ENCODE assay signal across 8 mouse cellular contexts in genomic region chr14:61647182-61647880, GRCm38 (mm10). TPM values are rescaled to one million over a fixed set of nuclear protein-coding genes. Genes with fewer than 3 reads are reported as not detected.
DNase-seq lines count a peak whose midpoint lies in the region; ATAC-seq and TF ChIP-seq lines count a peak whose summit lies in the region.

No protein-coding gene starts in this region.

- peak overlapping the region; percentile 65 for H3K27ac ChIP-seq in cortical plate, adult 2 months (ENCODE audit: insufficient read depth, low read length)
- peak overlapping the region; percentile 93 for H3K27ac ChIP-seq in intestine, postnatal 0 days (ENCODE audit: low read depth, low read length)
- H3K27ac ChIP-seq in liver, embryonic 12.5 days, result peak overlapping the region; percentile 97
- H3K27ac ChIP-seq in neural tube, embryonic 11.5 days (ENCODE audit: low read depth, low read length), result peak overlapping the region; percentile 95
- H3K27ac ChIP-seq in stomach, postnatal 0 days (replicated peaks), result peak overlapping the region; percentile 95

- no peak for TF ChIP-seq EP300 in stomach, postnatal 0 days (optimal IDR thresholded peaks at IDR 0.05)

- WGBS in intestine, postnatal 0 days, result under 1% methylated on average over 24 of the region's 24 CpGs
- WGBS in liver, embryonic 12.5 days (ENCODE audit: insufficient replicate concordance), result under 1% methylated on average over 24 of the region's 24 CpGs
- WGBS in neural tube, embryonic 11.5 days, result under 1% methylated on average over 24 of the region's 24 CpGs
- under 1% methylated on average over 24 of the region's 24 CpGs for WGBS in stomach, postnatal 0 days

- peak overlapping the region; percentile 45 for H3K4me3 ChIP-seq in cortical plate, adult 2 months (ENCODE audit: insufficient read depth, low read length)
- peak overlapping the region; percentile 89 for H3K4me3 ChIP-seq in intestine, postnatal 0 days (ENCODE audit: low read depth, low read length)
- H3K4me3 ChIP-seq in liver, embryonic 12.5 days, result peak overlapping the region; percentile 97
- peak overlapping the region; percentile 70 for H3K4me3 ChIP-seq in neural tube, embryonic 11.5 days (ENCODE audit: low read depth, low read length)
- H3K4me3 ChIP-seq in stomach, postnatal 0 days (ENCODE audit: low read depth, low read length), result peak overlapping the region; percentile 87

- H3K4me1 ChIP-seq in cortical plate, adult 2 months (ENCODE audit: control insufficient read depth, insufficient read depth, low read length), result no peaks in the 10 kb centered on the region; the same call in 1 of the 2 replicates
- no peaks in the 10 kb centered on the region for H3K4me1 ChIP-seq in intestine, postnatal 0 days (replicated peaks; ENCODE audit: control insufficient read depth, insufficient read depth, low read length)
- H3K4me1 ChIP-seq in liver, embryonic 12.5 days, result peaks cover 29% of the 10 kb centered on the region
- H3K4me1 ChIP-seq in neural tube, embryonic 11.5 days (ENCODE audit: control insufficient read depth, insufficient read depth, low read length), result no peaks in the 10 kb centered on the region
- H3K4me1 ChIP-seq in stomach, postnatal 0 days (replicated peaks; ENCODE audit: control insufficient read depth, insufficient read depth), result no peaks in the 10 kb centered on the region

- peak; percentile 13 for DNase-seq in right cerebral cortex, adult 18-20 months
- DNase-seq in right cerebral cortex, postnatal 36 days (ENCODE audit: low spot score in 2 of 2), result no peak
- DNase-seq in gastrocnemius, postnatal 4 days (ENCODE audit: low spot score in 2 of 2), result peak; percentile 17 to 54
- DNase-seq in neural tube, embryonic 11.5 days (ENCODE audit: low spot score), result peak; percentile 67
- peak; percentile 34 for DNase-seq in stomach, postnatal 0 days (ENCODE audit: low spot score)

- no peaks in the 10 kb centered on the region for H3K27me3 ChIP-seq in intestine, postnatal 0 days (replicated peaks; ENCODE audit: control insufficient read depth, insufficient read depth, low read length)
- no peaks in the 10 kb centered on the region for H3K27me3 ChIP-seq in liver, embryonic 12.5 days (replicated peaks)
- no peaks in the 10 kb centered on the region for H3K27me3 ChIP-seq in neural tube, embryonic 11.5 days (ENCODE audit: control insufficient read depth, insufficient read depth, low read length)
- H3K27me3 ChIP-seq in stomach, postnatal 0 days (ENCODE audit: control insufficient read depth, insufficient read depth, low read length), result no peaks in the 10 kb centered on the region

- no peak for TF ChIP-seq POLR2A in cortical plate, adult 2 months (IDR thresholded peaks at IDR 0.05; ENCODE audit: extremely low read depth, insufficient read depth, low read length)

- no peaks in the 10 kb centered on the region for H3K9me3 ChIP-seq in intestine, postnatal 0 days (ENCODE audit: control insufficient read depth)
- H3K9me3 ChIP-seq in liver, embryonic 12.5 days (replicated peaks), result no peaks in the 10 kb centered on the region
- no peaks in the 10 kb centered on the region for H3K9me3 ChIP-seq in neural tube, embryonic 11.5 days (ENCODE audit: control insufficient read depth, low read length)
- H3K9me3 ChIP-seq in stomach, postnatal 0 days (ENCODE audit: control insufficient read depth, low read length), result no peaks in the 10 kb centered on the region

- H3K4me2 ChIP-seq in intestine, postnatal 0 days (replicated peaks; ENCODE audit: low read depth), result peak overlapping the region; percentile 89
- peak overlapping the region; percentile 87 for H3K4me2 ChIP-seq in liver, embryonic 12.5 days
- H3K4me2 ChIP-seq in neural tube, embryonic 11.5 days (ENCODE audit: low read depth), result peak overlapping the region; percentile 50
- peak overlapping the region; percentile 82 for H3K4me2 ChIP-seq in stomach, postnatal 0 days (replicated peaks; ENCODE audit: low read depth)

- no peak for ATAC-seq in intestine, postnatal 0 days
- no peak; the same call in 1 of the 2 replicates for ATAC-seq in liver, embryonic 12.5 days
- ATAC-seq in neural tube, embryonic 11.5 days (ENCODE audit: insufficient read depth, low FRiP score, low TSS enrichment), result no peak
- no peak for ATAC-seq in stomach, postnatal 0 days (ENCODE audit: low FRiP score, low TSS enrichment)

- no peaks in the 10 kb centered on the region for H3K36me3 ChIP-seq in intestine, postnatal 0 days (ENCODE audit: control insufficient read depth, insufficient read depth)
- peaks cover 3% of the 10 kb centered on the region for H3K36me3 ChIP-seq in liver, embryonic 12.5 days
- no peaks in the 10 kb centered on the region for H3K36me3 ChIP-seq in neural tube, embryonic 11.5 days (ENCODE audit: control insufficient read depth, insufficient read depth, low read length)
- no peaks in the 10 kb centered on the region for H3K36me3 ChIP-seq in stomach, postnatal 0 days (ENCODE audit: control insufficient read depth, insufficient read depth, low read length)

- no peak for TF ChIP-seq CTCF in cortical plate, adult 2 months (IDR thresholded peaks at IDR 0.05; ENCODE audit: extremely low read depth, insufficient read depth, low read length)
- TF ChIP-seq CTCF in intestine, postnatal 0 days (IDR thresholded peaks at IDR 0.05; ENCODE audit: low read depth), result no peak
- no peak for TF ChIP-seq CTCF in stomach, postnatal 0 days (IDR thresholded peaks at IDR 0.05; ENCODE audit: low read depth)

- peak overlapping the region; percentile 91 for H3K9ac ChIP-seq in intestine, postnatal 0 days (ENCODE audit: low read depth, low read length)
- peak overlapping the region; percentile 100 for H3K9ac ChIP-seq in liver, embryonic 12.5 days
- H3K9ac ChIP-seq in neural tube, embryonic 11.5 days (ENCODE audit: low read length), result peak overlapping the region; percentile 78
- peak overlapping the region; percentile 89 for H3K9ac ChIP-seq in stomach, postnatal 0 days (ENCODE audit: low read length)

RNA-seq across cellular contexts. Expression of gene Kcnrg, which starts 40.1 kb away (rescaled TPM):
- polyA plus RNA-seq in cortical plate, adult 2 months (2012; rRNA removed), result 0.48 and 0.49 TPM in 2 replicates
- total RNA-seq in gastrocnemius, postnatal 4 days (2021), result under 1 TPM; 0.29 to 0.59 TPM
- polyA plus RNA-seq in intestine, postnatal 0 days (2015; fragmentation: Nextera tagmentation; extraction: Ambion mirVana), result 0.25 and 0.27 TPM in 2 replicates
- 0.41 and 0.42 TPM in 2 replicates for polyA plus RNA-seq in liver, embryonic 12.5 days (2016; fragmentation: Nextera tagmentation; extraction: Ambion mirVana)
- polyA plus RNA-seq in neural tube, embryonic 11.5 days (2014; fragmentation: Nextera tagmentation; extraction: Ambion mirVana), result 1.0 and 1.2 TPM in 2 replicates
- 0.29 TPM in 2 replicates for polyA plus RNA-seq in stomach, postnatal 0 days (2015; fragmentation: Nextera tagmentation; extraction: Ambion mirVana)

RNA-seq across cellular contexts. Expression of gene Trim13, which starts 49.3 kb away (rescaled TPM):
- polyA plus RNA-seq in cortical plate, adult 2 months (2012; rRNA removed), result 13.1 and 14.3 TPM in 2 replicates
- 10 to 100 TPM; 13.8 to 20.1 TPM for total RNA-seq in gastrocnemius, postnatal 4 days (2021)
- 7.9 and 8.6 TPM in 2 replicates for polyA plus RNA-seq in intestine, postnatal 0 days (2015; fragmentation: Nextera tagmentation; extraction: Ambion mirVana)
- 6.9 and 7.7 TPM in 2 replicates for polyA plus RNA-seq in liver, embryonic 12.5 days (2016; fragmentation: Nextera tagmentation; extraction: Ambion mirVana)
- polyA plus RNA-seq in neural tube, embryonic 11.5 days (2014; fragmentation: Nextera tagmentation; extraction: Ambion mirVana), result 29.7 and 29.9 TPM in 2 replicates
- polyA plus RNA-seq in stomach, postnatal 0 days (2015; fragmentation: Nextera tagmentation; extraction: Ambion mirVana), result 25.6 and 26.1 TPM in 2 replicates

Comparison
In these comparisons a context has a peak if more than half of its experiments do, and no peak if none do; other contexts are left out.
1. DNase-seq: peak in right cerebral cortex, adult 18-20 months (single experiment), gastrocnemius, postnatal 4 days (2 of 2), neural tube, embryonic 11.5 days (single experiment) and stomach, postnatal 0 days (single experiment); none in right cerebral cortex, postnatal 36 days (0 of 2).
2. H3K4me3 ChIP-seq: peak in every context shown above with its lines; median percentile 97 in liver, embryonic 12.5 days; 89 in intestine, postnatal 0 days; 87 in stomach, postnatal 0 days; 70 in neural tube, embryonic 11.5 days; 45 in cortical plate, adult 2 months.
3. Peak in every context shown above with its lines, with median percentiles within 50 percentile points of each other: H3K27ac ChIP-seq, H3K4me2 ChIP-seq and H3K9ac ChIP-seq.